Mouse (Mus musculus): Measurements from ENCODE around the gene Tsacc. TPM values are rescaled to one million over a fixed set of nuclear protein-coding genes. Genes with fewer than 3 reads are reported as not detected.

Tsacc gene
- polyA plus RNA-seq, 1 experiment from 2014 or later: 11.2 TPM

- WGBS: 56% methylated on average over 11 of the region's 11 CpGs
- H3K27me3 ChIP-seq: peaks cover 57% of the 10 kb centered on the region
- H3K4me2 ChIP-seq (replicated peaks): no peak overlapping the region
- peaks cover 4% of the 10 kb centered on the region; the same call in 1 of the 2 replicates for H3K4me1 ChIP-seq (replicated peaks)
- H3K9ac ChIP-seq (replicated peaks): peak overlapping the region; percentile 16; the same call in 1 of the 2 replicates
- H3K36me3 ChIP-seq: no peaks in the 10 kb centered on the region
- no peak overlapping the region for H3K4me3 ChIP-seq (replicated peaks)
- no peak for ATAC-seq
- H3K9me3 ChIP-seq: no peaks in the 10 kb centered on the region
- no peak overlapping the region for H3K27ac ChIP-seq
Measured at GRCm38 (mm10) chr3:88248406-88248805, 48.4 kb downstream of the Tsacc start.

GRCm38 (mm10) chr3:88247666-88248065 lies 49.1 kb downstream of the Tsacc start:
- 77% methylated on average over 9 of the region's 9 CpGs for WGBS
- Histone ChIP-seq H3K4me1 (replicated peaks) (peaks cover 11% of the 10 kb centered on the region), H3K4me3 (replicated peaks) (no peak overlapping the region), H3K27me3 (peaks cover 57% of the 10 kb centered on the region), H3K36me3 (no peaks in the 10 kb centered on the region), H3K9ac (replicated peaks) (no peak overlapping the region), H3K4me2 (replicated peaks) (no peak overlapping the region), H3K9me3 (no peaks in the 10 kb centered on the region), H3K27ac (no peak overlapping the region)
- ATAC-seq: no peak

GRCm38 (mm10) chr3:88245811-88246210 lies 51.0 kb downstream of the Tsacc start:
- no peaks in the 10 kb centered on the region for H3K36me3 ChIP-seq
- WGBS: 21% methylated on average over 13 of the region's 13 CpGs
- H3K27me3 ChIP-seq: peaks cover 60% of the 10 kb centered on the region
- no peak overlapping the region for H3K4me2 ChIP-seq (replicated peaks)
- no peak overlapping the region for H3K27ac ChIP-seq
- no peak overlapping the region for H3K9ac ChIP-seq (replicated peaks)
- no peaks in the 10 kb centered on the region for H3K9me3 ChIP-seq
- ATAC-seq: no peak
- H3K4me1 ChIP-seq (replicated peaks): peaks cover 30% of the 10 kb centered on the region
- H3K4me3 ChIP-seq (replicated peaks): no peak overlapping the region

- WGBS: 0% methylated on average over 2 of the region's 2 CpGs
- Histone ChIP-seq H3K27me3 (peaks cover 74% of the 10 kb centered on the region), H3K27ac (no peak overlapping the region), H3K9me3 (no peaks in the 10 kb centered on the region), H3K9ac (replicated peaks) (no peak overlapping the region), H3K4me2 (replicated peaks) (no peak overlapping the region), H3K36me3 (no peaks in the 10 kb centered on the region), H3K4me3 (replicated peaks) (no peak overlapping the region), H3K4me1 (replicated peaks) (peaks cover 46% of the 10 kb centered on the region)
- ATAC-seq: no peak
Measured at GRCm38 (mm10) chr3:88244071-88244470, 52.7 kb downstream of the Tsacc start.

GRCm38 (mm10) chr3:88242531-88242930 lies 54.3 kb downstream of the Tsacc start:
- no peak overlapping the region for H3K4me3 ChIP-seq (replicated peaks)
- under 1% methylated on average over 13 of the region's 13 CpGs for WGBS
- H3K4me2 ChIP-seq (replicated peaks): 0 out of 2 replicates have a peak overlapping the region, but pooled peaks have one; percentile 6
- H3K27ac ChIP-seq: peak overlapping the region; percentile 88
- no peaks in the 10 kb centered on the region for H3K9me3 ChIP-seq
- peaks cover 81% of the 10 kb centered on the region for H3K27me3 ChIP-seq
- peaks cover 61% of the 10 kb centered on the region for H3K4me1 ChIP-seq (replicated peaks)
- H3K36me3 ChIP-seq: no peaks in the 10 kb centered on the region
- H3K9ac ChIP-seq (replicated peaks): peak overlapping the region; percentile 41
- ATAC-seq: peak; percentile 68

DNA sequence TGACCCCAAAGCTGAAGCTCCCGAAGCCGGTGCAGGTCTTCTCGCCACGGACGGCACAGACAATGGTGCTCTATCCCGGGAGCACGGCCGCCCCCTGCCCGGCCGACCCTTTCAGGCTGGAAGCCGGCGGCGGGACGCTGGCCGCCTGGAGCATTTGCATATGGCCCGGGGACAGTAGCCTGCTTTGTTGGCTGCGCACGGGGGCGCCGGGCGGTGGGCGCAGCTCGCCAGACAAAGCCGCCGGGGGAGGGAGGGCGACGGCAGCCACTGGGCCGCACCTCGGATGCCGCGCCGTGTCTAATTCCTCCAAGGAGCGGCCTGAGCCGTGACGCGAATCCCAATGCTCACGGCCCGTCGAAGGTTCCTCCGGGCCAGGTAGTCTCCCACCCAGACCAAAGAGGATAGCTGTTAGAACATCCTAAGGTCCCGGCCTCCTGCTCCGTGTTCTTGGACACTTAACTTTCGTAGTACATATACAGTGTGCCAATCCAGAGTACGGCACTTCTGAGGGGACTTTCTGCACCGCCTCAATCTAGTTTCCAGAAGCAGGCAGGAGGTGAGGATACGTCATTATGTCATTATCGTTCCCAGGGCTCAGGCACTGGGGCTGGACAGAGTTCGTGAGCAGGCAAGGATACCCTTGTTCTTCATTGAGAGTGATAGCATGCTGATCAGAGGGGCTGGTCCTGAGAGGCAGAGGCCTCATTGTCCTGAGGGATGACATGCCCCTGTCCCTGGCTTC lies 55.6 kb downstream of the Tsacc start:
- peaks cover 74% of the 10 kb centered on the region for H3K4me1 ChIP-seq (replicated peaks)
- H3K4me2 ChIP-seq (replicated peaks): peak overlapping the region; percentile 52
- no peaks in the 10 kb centered on the region for H3K9me3 ChIP-seq
- peak; percentile 48 for ATAC-seq
- no peaks in the 10 kb centered on the region for H3K36me3 ChIP-seq
- peak overlapping the region; percentile 25 for H3K4me3 ChIP-seq (replicated peaks)
- peak overlapping the region; percentile 62 for H3K9ac ChIP-seq (replicated peaks)
- H3K27me3 ChIP-seq: peaks cover 72% of the 10 kb centered on the region
- peak overlapping the region; percentile 88 for H3K27ac ChIP-seq
- WGBS: 2% methylated on average over 48 of the region's 48 CpGs

DNA sequence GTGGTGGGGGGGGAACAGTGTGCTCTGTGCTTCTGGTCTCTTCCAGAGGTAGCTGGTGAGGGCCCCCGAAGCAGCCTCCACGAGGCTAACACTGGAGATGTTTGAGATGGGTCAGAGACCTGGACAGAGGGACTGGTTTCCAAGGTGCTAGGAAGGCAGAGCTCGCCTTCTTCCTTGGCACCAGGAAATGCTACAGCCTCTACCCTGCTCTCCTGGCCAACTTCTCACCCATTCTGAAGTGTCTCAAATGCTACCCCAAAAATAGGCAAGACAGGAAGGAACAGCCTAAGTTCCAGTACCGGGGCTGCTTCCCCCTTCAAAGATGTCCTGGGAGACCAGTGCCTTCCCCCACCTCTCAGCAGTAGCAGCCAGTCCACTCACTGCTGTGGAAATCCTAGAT lies 57.4 kb downstream of the Tsacc start:
- H3K36me3 ChIP-seq: no peaks in the 10 kb centered on the region
- H3K9ac ChIP-seq (replicated peaks): no peak overlapping the region
- no peak for ATAC-seq
- no peak overlapping the region for H3K4me3 ChIP-seq (replicated peaks)
- H3K27ac ChIP-seq: peak overlapping the region; percentile 80
- peaks cover 82% of the 10 kb centered on the region for H3K4me1 ChIP-seq (replicated peaks)
- peaks cover 65% of the 10 kb centered on the region for H3K27me3 ChIP-seq
- H3K4me2 ChIP-seq (replicated peaks): no peak overlapping the region
- 57% methylated on average over 4 of the region's 4 CpGs for WGBS
- no peaks in the 10 kb centered on the region for H3K9me3 ChIP-seq

DNA sequence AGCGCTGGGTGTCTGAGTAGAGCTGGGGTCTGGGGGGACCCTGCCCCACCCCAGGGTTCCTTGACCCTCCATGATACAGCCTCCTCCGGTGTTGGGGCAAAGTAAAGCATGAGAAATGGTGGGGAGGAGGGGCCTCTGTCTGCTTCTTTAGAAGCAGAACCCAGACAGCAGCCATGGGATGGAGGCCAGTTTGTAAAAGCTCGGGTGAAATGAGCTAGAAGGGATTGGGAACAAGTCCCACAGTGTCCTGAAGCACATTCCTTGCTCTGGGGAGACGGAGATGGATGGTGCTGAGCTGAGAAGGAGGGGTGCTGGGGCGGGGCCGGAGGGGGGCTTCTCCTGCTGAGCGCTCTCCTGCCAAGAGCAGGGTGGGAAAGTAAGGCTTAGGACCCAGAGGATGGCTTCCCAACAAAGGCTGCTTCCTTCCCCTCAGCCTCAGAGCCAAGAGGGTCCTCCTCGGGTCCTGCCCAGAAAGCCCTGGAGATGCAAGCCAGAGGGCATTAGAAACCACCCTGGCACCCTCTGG lies 57.9 kb downstream of the Tsacc start:
- Histone ChIP-seq H3K27ac (peak overlapping the region; percentile 80), H3K4me3 (replicated peaks) (no peak overlapping the region), H3K9ac (replicated peaks) (no peak overlapping the region), H3K27me3 (peaks cover 66% of the 10 kb centered on the region), H3K9me3 (no peaks in the 10 kb centered on the region), H3K4me1 (replicated peaks) (peaks cover 85% of the 10 kb centered on the region), H3K4me2 (replicated peaks) (no peak overlapping the region), H3K36me3 (no peaks in the 10 kb centered on the region)
- ATAC-seq: peak; percentile 28; the same call in 1 of the 2 replicates
- WGBS: 30% methylated on average over 8 of the region's 8 CpGs

- H3K36me3 ChIP-seq: no peaks in the 10 kb centered on the region
- no peak; the same call in 1 of the 2 replicates for ATAC-seq
- peaks cover 62% of the 10 kb centered on the region for H3K27me3 ChIP-seq
- H3K9ac ChIP-seq (replicated peaks): no peak overlapping the region
- H3K4me3 ChIP-seq (replicated peaks): no peak overlapping the region
- no peaks in the 10 kb centered on the region for H3K9me3 ChIP-seq
- WGBS: 4% methylated on average over 10 of the region's 10 CpGs
- H3K27ac ChIP-seq: peak overlapping the region; percentile 80
- peaks cover 86% of the 10 kb centered on the region for H3K4me1 ChIP-seq (replicated peaks)
- 0 out of 2 replicates have a peak overlapping the region, but pooled peaks have one; percentile 2 for H3K4me2 ChIP-seq (replicated peaks)
Measured at GRCm38 (mm10) chr3:88237556-88238194, 59.1 kb downstream of the Tsacc start.

GRCm38 (mm10) chr3:88237161-88237555 lies 59.6 kb downstream of the Tsacc start:
- H3K9ac ChIP-seq (replicated peaks): no peak overlapping the region
- H3K27me3 ChIP-seq: peaks cover 58% of the 10 kb centered on the region
- no peak for ATAC-seq
- no peak overlapping the region for H3K4me3 ChIP-seq (replicated peaks)
- no peaks in the 10 kb centered on the region for H3K36me3 ChIP-seq
- 2% methylated on average over 6 of the region's 6 CpGs for WGBS
- no peaks in the 10 kb centered on the region for H3K9me3 ChIP-seq
- H3K4me2 ChIP-seq (replicated peaks): no peak overlapping the region
- H3K4me1 ChIP-seq (replicated peaks): peaks cover 86% of the 10 kb centered on the region
- peak overlapping the region; percentile 80 for H3K27ac ChIP-seq

DNA sequence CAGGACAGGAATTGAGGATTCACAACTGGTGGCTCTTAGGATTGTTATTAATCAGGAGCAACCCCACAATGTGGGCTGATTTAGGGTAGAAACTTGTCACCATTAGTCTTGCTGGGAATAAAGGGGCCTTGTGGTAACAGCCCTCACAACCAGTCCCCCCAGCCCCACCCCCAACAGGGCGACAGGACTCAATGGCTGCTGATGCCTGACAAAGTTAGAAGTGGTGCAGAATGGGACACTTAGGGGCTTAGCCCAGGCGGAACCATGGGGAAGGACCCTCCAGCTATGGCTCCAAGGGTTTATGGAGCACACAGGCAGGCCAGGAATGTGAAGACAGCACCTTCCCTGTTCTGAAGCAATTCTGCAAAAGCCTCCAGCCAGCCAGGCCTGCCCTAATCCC lies 61.2 kb downstream of the Tsacc start:
- Histone ChIP-seq H3K27ac (peak overlapping the region; percentile 10; the same call in 1 of the 2 replicates), H3K27me3 (peaks cover 52% of the 10 kb centered on the region), H3K4me2 (replicated peaks) (no peak overlapping the region), H3K4me1 (replicated peaks) (peaks cover 86% of the 10 kb centered on the region), H3K4me3 (replicated peaks) (no peak overlapping the region), H3K9ac (replicated peaks) (0 out of 2 replicates have a peak overlapping the region, but pooled peaks have one; percentile 7), H3K36me3 (0 out of 2 replicates have a peak, but pooled peaks cover 1% of the 10 kb centered on the region), H3K9me3 (no peaks in the 10 kb centered on the region)
- WGBS: 25% methylated on average over 2 of the region's 2 CpGs
- ATAC-seq: no peak

- peaks cover 86% of the 10 kb centered on the region for H3K4me1 ChIP-seq (replicated peaks)
- 0 out of 2 replicates have a peak overlapping the region, but pooled peaks have one; percentile 10 for H3K27ac ChIP-seq
- peaks cover 5% of the 10 kb centered on the region for H3K36me3 ChIP-seq
- no peak for ATAC-seq
- H3K27me3 ChIP-seq: peaks cover 49% of the 10 kb centered on the region
- no peak overlapping the region for H3K4me2 ChIP-seq (replicated peaks)
- no peak overlapping the region for H3K4me3 ChIP-seq (replicated peaks)
- no peaks in the 10 kb centered on the region for H3K9me3 ChIP-seq
- 13% methylated on average over 3 of the region's 3 CpGs for WGBS
- H3K9ac ChIP-seq (replicated peaks): no peak overlapping the region
Measured at GRCm38 (mm10) chr3:88235216-88235615, 61.6 kb downstream of the Tsacc start.
